Comparison of ENCODE assay signal across 9 mouse cellular contexts in genomic region chr10:62300006-62300827, GRCm38 (mm10). TPM values are rescaled to one million over a fixed set of nuclear protein-coding genes. Genes with fewer than 3 reads are reported as not detected.
DNase-seq lines count a peak whose midpoint lies in the region; ATAC-seq lines count a peak whose summit lies in the region.
"Had no signal": no experiment of that assay in that cellular context is flagged by ENCODE, and none has a peak within 500 bp of the region (broad histone marks: within the 10 kb centered on the region; RNA-seq: fewer than 3 reads in every experiment).

No protein-coding gene starts in this region.

- H3K4me2 ChIP-seq in limb, embryonic 15.5 days = no peak overlapping the region
- no peak overlapping the region for H3K4me2 ChIP-seq in forebrain, embryonic 14.5 days (ENCODE audit: low read length)

- 0 out of 2 replicates have a peak overlapping the region, but pooled peaks have one; percentile 18 for H3K27ac ChIP-seq in limb, embryonic 15.5 days
- no peak overlapping the region for H3K27ac ChIP-seq in limb, embryonic 10.5 days
- H3K27ac ChIP-seq in forebrain, embryonic 14.5 days (ENCODE audit: low read depth, low read length) = no peak overlapping the region

- H3K9me3 ChIP-seq in limb, embryonic 15.5 days = no peaks in the 10 kb centered on the region
- H3K9me3 ChIP-seq in limb, embryonic 10.5 days (replicated peaks) = no peaks in the 10 kb centered on the region
- no peaks in the 10 kb centered on the region for H3K9me3 ChIP-seq in forebrain, embryonic 14.5 days (replicated peaks; ENCODE audit: control insufficient read depth, low read length)

- no peak for ATAC-seq in limb, embryonic 15.5 days (ENCODE audit: insufficient number of reproducible peaks, low FRiP score, low TSS enrichment, low read depth)
- ATAC-seq in erythroblast, adult 5-6 weeks (replicated peaks; ENCODE audit: low FRiP score, poor library complexity, severe bottlenecking) = peak; percentile 38; the same call in 1 of the 2 replicates
- ATAC-seq in hematopoietic stem cell, adult 5-6 weeks (replicated peaks in 1 of 2; ENCODE audit: insufficient read depth in 1 of 2, low FRiP score in 2 of 2, low TSS enrichment in 1 of 2, low read depth in 1 of 2, poor library complexity in 2 of 2, severe bottlenecking in 2 of 2) = peak; percentile 46 to 65; a peak in 2 of 4 replicates
- no peak for ATAC-seq in forebrain, embryonic 14.5 days

- WGBS in limb, embryonic 15.5 days = 73% methylated on average over 23 of the region's 23 CpGs
- 90% methylated on average over 23 of the region's 23 CpGs for whole genome bisulfite sequencing in limb, embryonic 10.5 days
- WGBS in forebrain, embryonic 14.5 days = 86% methylated on average over 23 of the region's 23 CpGs

- no peak overlapping the region for H3K9ac ChIP-seq in limb, embryonic 15.5 days
- H3K9ac ChIP-seq in forebrain, embryonic 14.5 days (ENCODE audit: low read length) = no peak overlapping the region

- 0 out of 2 replicates have a peak, but pooled peaks cover 4% of the 10 kb centered on the region for H3K4me1 ChIP-seq in limb, embryonic 15.5 days
- no peaks in the 10 kb centered on the region for H3K4me1 ChIP-seq in limb, embryonic 10.5 days
- no peaks in the 10 kb centered on the region for H3K4me1 ChIP-seq in forebrain, embryonic 14.5 days (ENCODE audit: control insufficient read depth, insufficient read depth, low read length)

- peaks cover 40% of the 10 kb centered on the region for H3K36me3 ChIP-seq in limb, embryonic 15.5 days
- H3K36me3 ChIP-seq in limb, embryonic 10.5 days = peaks cover 10% of the 10 kb centered on the region
- H3K36me3 ChIP-seq in forebrain, embryonic 14.5 days (ENCODE audit: control insufficient read depth, insufficient read depth, low read length) = peaks cover 14% of the 10 kb centered on the region; the same call in 1 of the 2 replicates

- no peak for DNase-seq in limb, embryonic 10.5 days (ENCODE audit: low spot score)
- DNase-seq in adrenal gland, adult 8-10 months = peak; percentile 70
- DNase-seq in retina, adult 2 months (ENCODE audit: low read depth, low spot score) = peak; percentile 93
- no peak for DNase-seq in B cell, adult 2 months
- no peak for DNase-seq in forebrain, embryonic 14.5 days (ENCODE audit: low spot score)

- no peaks in the 10 kb centered on the region for H3K27me3 ChIP-seq in limb, embryonic 15.5 days
- H3K27me3 ChIP-seq in limb, embryonic 10.5 days (ENCODE audit: low read depth, poor library complexity, severe bottlenecking) = no peaks in the 10 kb centered on the region
- no peaks in the 10 kb centered on the region for H3K27me3 ChIP-seq in forebrain, embryonic 14.5 days (replicated peaks; ENCODE audit: control insufficient read depth, insufficient read depth, low read length)

- H3K4me3 ChIP-seq in limb, embryonic 15.5 days = no peak overlapping the region
- no peak overlapping the region for H3K4me3 ChIP-seq in limb, embryonic 10.5 days
- no peak overlapping the region for H3K4me3 ChIP-seq in forebrain, embryonic 14.5 days (ENCODE audit: low read depth, low read length)

RNA-seq across cellular contexts. Expression of gene Tacr2, which starts 48.0 kb away (rescaled TPM):
- not detected in 2 replicates for polyA plus RNA-seq in limb, embryonic 15.5 days (2015; fragmentation: Nextera tagmentation; extraction: Ambion mirVana)
- not detected in 2 replicates for polyA plus RNA-seq in limb, embryonic 10.5 days (2016; fragmentation: Nextera tagmentation; extraction: Ambion mirVana)
- 10 to 100 TPM; 27.8 to 76.4 (median 46.5) TPM for total RNA-seq in adrenal gland, adult 8-10 months (2022)
- total RNA-seq in erythroblast, adult 5-6 weeks (2015; ENCODE audit: low replicate concordance) = not detected in 2 replicates
- total RNA-seq in erythroblast, adult 5-6 weeks (2017; ENCODE audit: low replicate concordance) = not detected in 2 replicates
- not detected in 2 replicates for total RNA-seq in hematopoietic stem cell, adult 5-6 weeks (2017)
- polyA plus RNA-seq in forebrain, embryonic 14.5 days (2014; fragmentation: Nextera tagmentation; extraction: Ambion mirVana) = not detected in 2 replicates
- total RNA-seq: neutrophil, adult 5-6 weeks had no signal

Comparison
In these comparisons a context has a peak if more than half of its experiments do, and no peak if none do; other contexts are left out.
1. ATAC-seq: peak in erythroblast, adult 5-6 weeks (single experiment) and hematopoietic stem cell, adult 5-6 weeks (2 of 2); none in limb, embryonic 15.5 days (single experiment) and forebrain, embryonic 14.5 days (single experiment).
2. DNase-seq: peak in adrenal gland, adult 8-10 months (single experiment) and retina, adult 2 months (single experiment); none in limb, embryonic 10.5 days (single experiment), B cell, adult 2 months (0 of 2) and forebrain, embryonic 14.5 days (single experiment).
3. RNA of gene Tacr2, which starts 48.0 kb away (total RNA-seq): 27.8 to 76.4 TPM in adrenal gland, adult 8-10 months; not detected in erythroblast, adult 5-6 weeks and not detected in hematopoietic stem cell, adult 5-6 weeks; every median in the first group is over 10 times any median in the second.